Mouse (Mus musculus) erythroblast, embryonic 14.5 days (primary cell): ENCODE data around the gene Neurl2. TPM values are rescaled to one million over a fixed set of nuclear protein-coding genes. Genes with fewer than 3 reads are reported as not detected.
"Not testable (repeated sequence)": the region's sequence is repeated elsewhere in the genome, so short reads cannot be mapped to it uniquely, and the experiment has no call there.

ENCODE experiments used
- H3K27me3 ChIP-seq: 2 replicates; pipeline ENCODE4 v1.6.1; 2012; ENCODE audit warnings: inconsistent platforms; ENCODE audit not compliant: control insufficient read depth
- H3K36me3 ChIP-seq: 2 replicates; pipeline ENCODE4 v1.6.1; 2012; ENCODE audit warnings: mild to moderate bottlenecking, inconsistent platforms; ENCODE audit not compliant: control insufficient read depth
- H3K4me1 ChIP-seq: 2 replicates; pipeline ENCODE4 v1.6.1; 2012; ENCODE audit warnings: inconsistent platforms; ENCODE audit not compliant: control insufficient read depth
- H3K4me3 ChIP-seq: replicated peaks from 2 replicates; pipeline ENCODE3; 2012; ENCODE audit warnings: moderate library complexity, mild to moderate bottlenecking, inconsistent platforms
- H3K9me3 ChIP-seq: 2 replicates; pipeline ENCODE4 v1.6.1; 2012; ENCODE audit warnings: low read length, inconsistent platforms, mixed read lengths; ENCODE audit not compliant: control insufficient read depth
- GATA1 ChIP-seq: IDR thresholded peaks from 2 replicates; pipeline ENCODE4 v1.6.1; 2012; ENCODE audit warnings: low read length, inconsistent platforms, mixed read lengths
- TAL1 ChIP-seq: IDR thresholded peaks from 3 replicates; pipeline ENCODE4 v1.6.1; 2012; ENCODE audit warnings: low read length, inconsistent platforms, mixed read lengths
- polyA plus RNA-seq: library from polyadenylated mRNA; stranded (reverse); fragments of >175 nt; gene quantifications from 2 replicates; pipeline ENCODE4 v1.2.3, GENCODE M21; 2012

The Neurl2 gene
- polyA plus RNA-seq, 1 experiment = 0.10 TPM

DNA sequence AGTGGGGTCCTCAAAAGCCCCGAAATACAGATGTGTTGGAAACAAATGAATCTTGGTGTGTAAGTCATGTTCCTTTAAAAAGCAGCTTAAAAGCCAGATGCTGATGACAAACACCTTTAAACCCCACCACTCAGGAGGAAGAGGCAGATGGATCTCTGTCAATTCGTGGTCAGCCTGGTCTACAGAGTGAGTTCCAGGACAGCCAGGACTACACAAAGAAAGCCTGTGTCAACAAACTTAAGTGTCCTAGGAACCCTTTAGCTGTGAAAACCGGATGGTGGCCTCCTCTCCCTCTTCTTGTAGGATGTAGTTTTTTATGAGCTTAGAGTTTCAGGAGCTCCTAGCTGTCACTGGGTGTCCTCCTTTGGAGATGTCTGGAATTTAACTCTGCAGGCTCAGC lies 40.4 kb upstream of the Neurl2 start:
- Histone ChIP-seq H3K4me1 (peaks cover 13% of the 10 kb centered on the region), H3K4me3 (no peak overlapping the region), H3K9me3 (no peaks in the 10 kb centered on the region), H3K27me3 (no peaks in the 10 kb centered on the region), H3K36me3 (peaks cover 9% of the 10 kb centered on the region)
- TF ChIP-seq TAL1 = no peak
- TF ChIP-seq GATA1 = no peak

DNA sequence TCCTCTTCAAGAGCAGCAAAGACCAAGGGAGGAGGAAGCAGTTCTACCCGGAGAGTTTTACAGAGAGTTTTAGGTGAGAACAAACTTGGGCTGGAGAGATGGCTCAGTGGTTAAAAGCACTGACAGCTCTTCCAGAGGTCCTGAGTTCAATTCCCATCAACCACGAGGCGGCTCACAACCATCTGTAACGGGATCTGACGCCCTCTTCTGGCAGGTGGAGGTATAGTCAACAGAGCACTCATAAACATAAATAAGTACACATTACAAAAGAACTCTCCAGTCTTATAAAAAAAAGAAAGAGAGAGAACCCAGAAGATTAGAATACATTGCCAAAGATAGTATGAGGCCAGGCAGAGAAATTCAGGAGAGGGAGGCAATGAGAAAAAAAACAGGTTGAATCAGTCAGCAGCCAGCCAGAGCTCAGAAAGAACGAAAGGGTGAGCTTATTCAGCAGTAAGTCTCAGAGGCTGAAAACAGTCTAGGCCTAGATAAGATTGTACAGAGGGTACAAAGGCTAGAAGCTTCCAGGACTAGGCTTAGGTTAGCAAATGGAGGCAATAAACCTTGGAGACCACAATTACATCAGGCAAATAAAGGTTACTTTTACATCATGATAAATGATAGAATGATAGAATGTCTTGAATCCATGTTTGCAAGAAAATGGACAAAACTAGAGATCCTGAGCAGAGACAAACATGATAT lies 38.5 kb upstream of the Neurl2 start:
- Histone ChIP-seq H3K4me1 (no peaks in the 10 kb centered on the region; the same call in 1 of the 2 replicates), H3K27me3 (no peaks in the 10 kb centered on the region), H3K36me3 (no peaks in the 10 kb centered on the region), H3K9me3 (peaks cover 4% of the 10 kb centered on the region), H3K4me3 (no peak overlapping the region)
- no peak for TF ChIP-seq TAL1
- TF ChIP-seq GATA1 = no peak

DNA sequence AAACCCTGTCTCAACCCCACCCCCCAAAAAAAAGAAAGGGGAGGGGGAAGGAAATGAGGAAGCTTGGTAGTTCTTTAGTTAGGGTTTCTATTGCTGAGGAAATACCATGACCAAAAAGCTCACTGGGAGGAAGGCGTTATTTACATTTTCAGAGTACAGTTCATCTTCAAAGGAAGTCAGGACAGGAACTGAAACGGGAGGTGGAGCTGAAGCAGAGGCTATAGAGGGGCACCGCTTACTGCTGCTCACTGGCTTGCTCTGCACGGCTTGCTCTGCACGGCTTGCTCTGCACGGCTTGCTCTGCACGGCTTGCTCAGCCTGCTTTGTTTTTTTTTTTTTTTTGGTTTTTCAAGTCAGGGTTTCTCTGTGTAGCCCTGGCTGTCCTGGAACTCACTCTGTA lies 35.2 kb upstream of the Neurl2 start:
- peaks cover 4% of the 10 kb centered on the region for H3K9me3 ChIP-seq
- H3K27me3 ChIP-seq = no peaks in the 10 kb centered on the region
- no peak for TF ChIP-seq GATA1
- H3K4me3 ChIP-seq = no peak overlapping the region
- H3K36me3 ChIP-seq = no peaks in the 10 kb centered on the region
- H3K4me1 ChIP-seq = peaks cover 8% of the 10 kb centered on the region

DNA sequence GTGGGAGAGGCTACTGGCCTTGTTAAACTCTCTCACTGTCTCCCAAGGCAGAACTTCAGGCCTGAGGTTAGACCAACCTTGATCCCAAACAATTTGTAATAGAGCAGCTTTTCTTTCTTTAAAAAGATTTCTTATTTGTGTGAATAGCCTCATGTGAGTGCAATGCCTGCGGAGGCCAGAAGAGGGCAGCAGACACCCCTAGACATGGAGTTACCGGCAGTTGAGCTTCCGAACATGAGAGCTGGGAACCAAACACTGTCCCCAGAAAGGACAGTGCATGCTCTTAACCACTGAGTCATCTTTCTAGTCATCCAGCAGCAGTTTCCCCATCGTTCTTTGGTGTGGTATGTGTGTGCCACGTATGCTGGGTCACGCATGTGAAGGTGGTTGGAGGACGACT lies 34.3 kb upstream of the Neurl2 start:
- TF ChIP-seq TAL1 = no peak
- no peak for TF ChIP-seq GATA1
- Histone ChIP-seq H3K4me3 (no peak overlapping the region), H3K9me3 (peaks cover 7% of the 10 kb centered on the region), H3K27me3 (no peaks in the 10 kb centered on the region), H3K36me3 (no peaks in the 10 kb centered on the region), H3K4me1 (peaks cover 8% of the 10 kb centered on the region)

DNA sequence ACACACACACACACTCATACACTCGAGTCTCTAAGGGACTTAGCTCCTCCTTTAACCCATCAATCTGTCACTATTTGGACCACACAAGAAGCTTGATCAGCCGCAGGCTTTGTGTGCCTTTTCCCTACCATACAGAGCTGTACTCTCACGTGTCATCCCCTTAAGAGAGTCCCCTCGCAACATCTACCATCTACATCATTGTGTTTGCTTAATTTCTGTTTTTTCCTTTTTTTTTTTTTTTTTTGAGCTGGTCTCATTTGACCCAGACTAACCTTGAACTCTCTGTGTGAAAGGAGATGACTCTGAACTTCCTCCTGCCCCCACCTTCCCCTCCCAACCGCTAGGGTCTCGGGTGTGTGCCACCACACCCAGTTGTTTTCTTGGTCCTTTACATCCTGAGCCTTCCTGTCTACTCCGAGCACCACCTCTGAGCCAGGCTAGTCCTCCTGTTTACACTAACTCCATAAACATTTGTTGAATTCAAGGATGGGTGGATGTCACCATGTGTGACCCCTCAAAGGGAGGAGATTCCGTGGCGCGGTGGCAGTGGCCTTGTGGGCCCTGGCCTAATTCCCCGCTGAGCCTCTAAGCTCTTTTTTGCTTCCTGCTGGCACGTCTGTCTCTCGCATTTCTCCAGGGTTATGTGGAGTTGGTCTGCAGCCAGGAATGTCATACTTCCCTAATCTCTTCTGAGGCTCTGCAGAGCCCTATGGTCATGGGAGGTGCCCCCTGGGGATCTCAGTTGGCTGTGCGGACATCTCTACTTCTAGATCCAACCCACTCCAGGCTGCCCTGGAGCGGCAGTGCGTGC lies 33.7 kb upstream of the Neurl2 start:
- H3K27me3 ChIP-seq = no peaks in the 10 kb centered on the region
- TF ChIP-seq GATA1 (no peak), TAL1 (no peak)
- H3K4me1 ChIP-seq = peaks cover 8% of the 10 kb centered on the region
- H3K36me3 ChIP-seq = no peaks in the 10 kb centered on the region
- no peak overlapping the region for H3K4me3 ChIP-seq
- peaks cover 7% of the 10 kb centered on the region for H3K9me3 ChIP-seq

DNA sequence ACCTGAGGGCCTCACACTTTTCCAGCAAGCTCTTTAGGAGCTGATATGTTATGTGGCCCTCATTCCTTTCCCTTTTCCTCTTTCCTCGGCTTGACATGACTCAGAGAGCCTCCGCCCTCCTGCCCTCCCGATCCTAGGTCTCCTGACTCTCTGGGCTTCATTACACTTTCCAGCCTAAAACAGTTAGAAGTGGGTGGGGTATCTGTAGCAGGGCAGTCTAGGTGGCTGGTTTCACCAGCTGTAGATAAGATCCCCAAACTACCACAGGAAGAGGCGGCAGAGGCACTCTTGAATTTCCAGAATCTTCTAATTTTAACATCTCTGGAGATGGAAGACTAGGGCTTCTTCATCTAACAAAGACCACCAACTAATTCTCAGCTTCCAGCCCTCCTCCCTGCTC lies 31.3 kb upstream of the Neurl2 start:
- TF ChIP-seq TAL1 (no peak), GATA1 (no peak)
- H3K27me3 ChIP-seq = peaks cover 11% of the 10 kb centered on the region
- H3K4me1 ChIP-seq = peaks cover 8% of the 10 kb centered on the region
- H3K9me3 ChIP-seq = peaks cover 7% of the 10 kb centered on the region
- no peak overlapping the region for H3K4me3 ChIP-seq
- no peaks in the 10 kb centered on the region for H3K36me3 ChIP-seq

DNA sequence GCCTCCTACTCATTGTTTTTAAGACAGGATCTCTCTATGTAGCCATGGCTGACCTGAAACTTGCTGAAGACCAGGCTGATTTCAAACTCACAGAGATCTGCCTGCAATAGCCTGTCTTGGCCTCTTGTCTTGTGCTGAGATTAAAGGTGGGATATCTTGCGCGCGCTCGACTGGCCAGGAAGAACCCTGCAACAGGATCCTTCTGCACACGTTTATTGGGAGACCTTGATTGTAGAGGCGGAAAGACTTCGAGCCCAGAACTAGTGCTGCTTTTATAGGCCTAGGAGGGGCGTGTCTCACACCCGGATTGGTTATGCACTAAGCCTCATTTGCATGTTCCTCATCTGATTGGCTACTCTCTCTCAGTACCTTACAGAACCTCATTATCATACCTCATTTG lies 30.2 kb upstream of the Neurl2 start:
- not testable (repeated sequence) for H3K4me1 ChIP-seq, H3K36me3 ChIP-seq, H3K4me3 ChIP-seq, H3K9me3 ChIP-seq
- H3K27me3 ChIP-seq = peaks cover 23% of the 10 kb centered on the region

DNA sequence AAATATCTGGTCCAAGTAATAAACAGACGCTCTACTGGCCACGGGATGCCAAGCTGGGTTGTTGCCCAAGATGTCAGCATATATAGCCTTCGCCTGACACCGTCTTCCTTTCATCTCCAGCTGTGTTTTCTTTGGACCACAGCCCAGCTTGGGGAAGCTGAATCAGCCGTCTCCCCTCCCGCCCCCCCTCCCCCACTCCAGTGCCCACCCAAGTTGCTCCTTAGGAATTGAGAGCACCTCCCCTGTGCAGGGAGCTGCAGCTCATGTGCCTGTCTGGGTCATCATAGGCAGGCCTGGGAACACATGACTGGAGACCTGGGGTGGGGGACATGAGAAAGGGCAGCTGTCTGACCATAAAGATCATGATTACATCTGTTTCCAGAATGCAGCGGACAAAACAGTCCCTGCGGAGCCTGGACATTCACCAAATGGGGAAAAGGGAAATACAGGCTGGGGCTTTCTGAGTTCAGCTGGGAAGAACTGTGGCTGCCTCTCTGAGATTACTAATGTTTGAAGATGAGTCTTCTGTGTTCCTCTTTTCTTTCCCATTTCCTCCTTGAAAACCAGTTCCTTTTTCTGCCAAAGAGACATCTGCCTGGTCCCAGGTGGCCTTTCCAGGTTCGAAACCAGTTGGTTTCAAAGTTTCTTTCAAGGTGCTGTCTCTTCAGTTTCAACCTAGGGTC lies 29.1 kb upstream of the Neurl2 start:
- TF ChIP-seq TAL1 (no peak), GATA1 (no peak)
- Histone ChIP-seq H3K4me1 (peaks cover 9% of the 10 kb centered on the region), H3K36me3 (no peaks in the 10 kb centered on the region), H3K4me3 (no peak overlapping the region), H3K27me3 (peaks cover 34% of the 10 kb centered on the region), H3K9me3 (peaks cover 3% of the 10 kb centered on the region)

DNA sequence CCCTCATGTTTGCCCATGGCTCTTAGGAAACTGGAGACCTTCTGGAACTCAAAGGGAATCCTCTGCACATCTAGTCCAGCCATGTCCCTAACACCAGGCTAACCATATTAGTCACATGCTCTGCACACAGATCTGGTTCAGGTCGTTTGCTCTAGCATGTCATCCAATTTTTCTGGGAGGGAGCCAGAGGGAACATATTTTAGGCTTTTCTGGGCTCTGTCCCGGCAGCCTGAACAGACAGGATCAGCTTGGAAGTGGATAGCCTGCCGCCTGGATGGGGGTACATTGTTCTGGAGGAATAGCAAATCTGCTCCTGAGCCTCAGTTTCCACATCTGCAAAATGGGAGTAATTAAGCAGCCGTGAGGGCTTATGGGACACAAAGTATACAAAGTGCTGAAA lies 27.8 kb upstream of the Neurl2 start:
- Histone ChIP-seq H3K4me1 (peaks cover 16% of the 10 kb centered on the region), H3K27me3 (peaks cover 46% of the 10 kb centered on the region), H3K9me3 (peaks cover 5% of the 10 kb centered on the region), H3K36me3 (no peaks in the 10 kb centered on the region), H3K4me3 (no peak overlapping the region)
- no peak for TF ChIP-seq GATA1
- no peak for TF ChIP-seq TAL1
